Mouse (Mus musculus) spleen, adult 12 weeks (tissue): ENCODE data around the gene Peg3.
"Not testable (repeated sequence)": the region's sequence is repeated elsewhere in the genome, so short reads cannot be mapped to it uniquely, and the experiment has no call there.

ENCODE experiments used
- DNase-seq: peaks from one replicate; pipeline ENCODE4 v3.0.0; 2022; ENCODE audit warnings: low spot score

The Peg3 gene

DNA sequence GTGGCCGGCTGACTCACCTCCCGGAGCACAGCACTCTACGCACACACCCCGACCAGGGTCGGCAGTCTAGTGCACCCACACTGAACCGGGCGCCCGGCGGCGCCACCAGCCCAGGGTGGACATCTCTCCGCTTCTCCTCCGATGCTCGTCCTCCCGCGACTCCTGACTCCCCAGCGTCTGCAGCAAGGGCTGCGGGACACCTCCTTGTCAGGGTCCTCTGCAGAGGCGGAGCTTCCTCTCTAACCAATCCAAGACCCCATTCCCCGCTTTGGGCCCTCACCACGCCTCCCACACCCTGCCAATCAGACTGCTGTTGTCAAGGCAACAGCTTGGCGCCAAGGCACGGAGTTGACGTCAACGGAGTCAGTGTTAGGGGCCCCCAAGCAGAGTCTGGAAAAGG, at the start of gene Peg3, which contains the start of gene Usp29:
TSS of gene Peg3 (minus strand) at position 191 of the 400 bp plus-strand sequence.
TSS of gene Usp29 (plus strand) at position 338 of the 400 bp plus-strand sequence.
- no peak for DNase-seq

DNA sequence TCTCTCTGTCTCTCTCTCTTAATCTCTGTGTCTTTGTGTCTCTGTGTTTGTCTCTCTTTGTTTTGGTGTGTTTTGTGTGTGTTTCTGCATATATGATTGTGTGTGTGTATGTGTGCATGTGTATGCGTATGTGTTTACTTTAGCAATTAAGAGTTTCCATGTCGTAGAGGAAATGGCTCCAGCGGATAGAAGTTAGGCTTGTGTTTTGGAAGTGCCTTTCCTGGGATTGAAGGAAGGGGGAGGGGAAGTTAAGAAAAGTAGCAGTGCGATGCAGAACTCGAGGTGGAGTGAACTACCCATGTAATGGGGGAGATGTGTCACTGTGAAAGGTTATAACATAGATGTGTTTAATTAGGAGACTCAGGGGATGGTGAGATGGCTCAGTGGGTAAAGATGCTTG, 48.9 kb upstream of the Peg3 start:
- DNase-seq = no peak

GRCm38 (mm10) chr7:6777689-6778088, 47.5 kb upstream of the Peg3 start:
- no peak for DNase-seq

- no peak for DNase-seq
Observed at GRCm38 (mm10) chr7:6777107-6777506, 46.9 kb upstream of the Peg3 start.

DNA sequence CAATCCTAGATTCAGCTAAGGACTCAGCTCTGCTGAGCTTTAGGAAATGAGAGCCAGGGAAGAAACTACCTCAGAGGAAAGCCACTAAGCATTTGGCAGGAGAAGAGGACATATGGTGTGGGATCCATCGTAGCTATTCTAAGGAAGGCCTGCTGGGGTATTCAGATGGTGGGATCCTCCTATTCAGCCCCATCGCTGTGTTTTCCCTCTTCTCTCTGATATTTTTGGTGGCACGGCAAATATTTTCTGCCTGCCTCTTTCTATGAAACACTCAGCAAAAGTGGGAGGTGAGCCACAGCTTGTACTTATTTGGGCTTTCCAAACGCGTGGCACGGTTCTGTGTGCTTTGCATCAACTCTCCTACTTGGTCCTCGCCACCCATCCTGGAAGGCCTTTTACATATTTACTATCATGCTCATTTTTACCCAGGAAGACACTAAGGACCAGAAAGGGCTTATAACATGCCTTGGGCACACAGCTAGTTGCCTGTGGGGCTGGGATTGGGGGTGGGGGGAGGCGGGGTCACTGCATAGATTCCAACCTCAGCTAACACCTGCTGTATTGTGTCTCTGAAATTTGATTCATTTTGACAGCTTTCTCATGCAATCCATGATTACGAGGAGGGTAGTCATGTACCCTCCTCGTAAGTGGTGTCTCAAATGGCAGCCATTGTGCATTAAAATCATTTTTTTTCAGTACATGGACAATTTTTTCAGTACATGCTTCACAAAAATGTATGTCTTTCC, 46.3 kb upstream of the Peg3 start:
- no peak for DNase-seq

- DNase-seq = not testable (repeated sequence)
Observed at GRCm38 (mm10) chr7:6773865-6774413, 43.7 kb upstream of the Peg3 start.

DNA sequence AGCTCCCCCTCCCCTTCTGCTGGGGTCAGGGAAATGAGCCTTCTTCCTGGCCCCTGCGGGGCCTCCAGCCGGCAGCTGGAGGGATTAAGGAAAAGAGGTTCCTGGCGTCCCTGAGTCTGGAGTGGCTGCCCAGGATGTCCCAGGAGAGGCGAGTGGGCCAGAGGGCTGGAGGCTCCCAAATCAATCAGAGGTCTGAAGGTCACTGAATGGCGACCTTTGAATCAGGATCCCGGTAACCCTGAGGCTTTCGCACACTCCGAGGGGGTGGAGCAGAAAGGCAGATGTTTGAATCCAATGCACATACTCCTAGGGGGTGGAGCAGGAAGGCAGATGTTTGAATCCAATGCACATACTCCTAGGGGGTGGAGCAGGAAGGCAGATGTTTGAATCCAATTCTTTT, 40.1 kb upstream of the Peg3 start:
- DNase-seq = no peak

DNA sequence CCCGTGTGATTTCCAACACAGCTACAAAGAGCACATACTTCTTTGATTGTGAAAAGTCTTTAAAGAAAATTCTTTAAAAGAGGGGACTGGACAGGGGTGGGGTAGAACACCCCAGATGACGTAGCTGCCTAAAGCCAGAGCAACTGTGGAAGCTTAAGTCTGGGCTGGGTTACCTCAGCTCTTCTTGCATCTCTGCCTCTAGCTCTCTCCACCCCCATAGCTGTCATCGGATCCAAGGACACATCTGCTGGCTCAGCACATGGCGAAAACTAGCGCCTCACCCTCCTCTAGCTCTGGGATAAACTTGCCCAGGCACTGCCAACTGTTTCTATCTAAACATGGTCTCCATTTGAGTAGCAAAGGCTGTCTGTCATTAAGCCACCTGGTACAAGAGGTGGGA, 35.0 kb upstream of the Peg3 start:
- DNase-seq = no peak

GRCm38 (mm10) chr7:6760170-6760569, 29.9 kb upstream of the Peg3 start:
- no peak for DNase-seq

DNA sequence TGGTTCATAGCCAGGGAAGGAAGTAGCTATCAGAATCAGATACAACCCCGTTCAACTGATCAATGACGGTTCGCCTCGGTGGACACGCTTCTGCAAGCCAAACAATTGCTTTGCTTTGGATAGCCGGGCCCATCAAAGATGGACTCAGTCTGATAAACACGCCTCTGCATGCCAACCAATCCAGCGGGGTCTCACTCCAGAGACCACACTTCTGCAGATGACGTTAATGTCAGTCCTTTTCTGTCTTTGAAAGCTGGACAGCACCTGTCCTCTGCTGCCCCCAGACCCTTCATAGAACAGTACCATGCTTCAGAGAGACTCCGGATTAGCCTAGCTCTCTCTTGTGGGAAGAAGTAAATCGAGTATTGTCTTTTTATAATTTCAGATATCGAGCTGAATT, 29.5 kb upstream of the Peg3 start:
- no peak for DNase-seq

- no peak for DNase-seq
Observed at GRCm38 (mm10) chr7:6756777-6757291, 26.6 kb upstream of the Peg3 start.

DNA sequence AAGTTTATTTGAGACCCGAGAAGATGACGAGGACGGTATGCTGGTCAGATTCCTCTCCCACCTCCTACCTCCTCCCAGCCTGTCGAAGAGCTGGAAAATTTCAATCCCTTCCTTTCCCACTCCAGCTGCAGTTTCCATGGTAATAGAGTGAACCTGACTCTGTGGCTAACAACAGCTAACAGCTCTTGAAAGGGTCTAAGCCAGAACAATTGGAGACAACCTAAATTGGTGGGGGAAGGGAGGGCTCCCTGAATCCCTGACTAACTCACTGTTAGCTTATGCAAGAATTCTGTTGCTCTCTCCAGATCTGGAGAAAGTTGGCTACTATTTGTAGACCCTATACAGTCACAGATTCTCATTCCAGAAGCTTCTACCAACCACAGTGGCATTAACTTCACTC, 23.2 kb upstream of the Peg3 start:
- no peak for DNase-seq

GRCm38 (mm10) chr7:6749196-6749595, 19.0 kb upstream of the Peg3 start:
- DNase-seq = no peak

DNA sequence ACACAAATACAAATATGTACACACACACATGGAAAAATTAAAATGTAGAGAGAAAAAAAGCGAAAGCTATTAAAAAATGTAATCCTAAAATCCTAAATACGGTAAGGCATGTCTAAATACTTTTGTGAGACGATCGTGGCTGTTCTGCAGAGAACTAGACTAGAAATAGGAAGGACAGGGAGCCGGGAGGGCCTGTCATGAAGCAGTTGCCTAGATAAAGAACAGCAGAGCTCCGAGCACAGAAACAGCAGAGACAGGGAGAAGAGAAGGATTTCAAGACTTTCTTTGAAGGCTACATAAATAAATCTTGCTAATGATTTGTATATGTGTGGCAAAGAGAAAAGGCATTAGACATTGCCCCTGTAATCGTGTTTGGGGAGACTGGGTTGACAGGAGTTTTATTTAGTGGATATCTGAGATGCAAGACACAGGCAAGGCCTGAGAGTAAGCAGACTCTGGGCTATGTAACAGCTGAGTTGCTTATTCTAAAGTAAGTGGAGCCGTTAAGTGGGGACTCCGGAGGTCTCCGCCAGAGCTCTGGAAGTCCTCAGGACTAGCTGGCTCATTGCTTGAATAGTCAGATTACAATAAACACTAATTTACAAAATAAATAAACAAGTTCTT, 14.2 kb upstream of the Peg3 start:
- no peak for DNase-seq

DNA sequence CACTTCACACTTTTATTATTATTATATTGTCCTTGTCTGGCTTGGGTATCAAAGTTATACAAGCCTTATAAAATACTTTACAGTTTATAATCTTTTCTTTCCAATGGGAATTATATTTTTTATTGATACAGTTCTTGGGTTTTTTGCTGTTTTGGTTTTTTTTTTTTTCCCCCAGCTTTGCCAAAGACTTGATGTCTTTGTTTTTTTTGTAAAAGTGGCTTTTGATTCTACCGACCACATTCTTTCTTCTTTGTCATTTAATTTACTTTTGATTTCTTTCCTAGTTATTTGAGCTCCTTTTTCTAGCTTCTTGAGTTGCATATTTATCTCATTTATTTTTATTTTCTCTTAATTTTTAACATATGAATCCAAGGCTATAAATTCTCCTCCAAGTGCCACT, 5.8 kb upstream of the Peg3 start:
- no peak for DNase-seq

- DNase-seq = no peak
Observed at GRCm38 (mm10) chr7:6731930-6732329, 1.7 kb upstream of the Peg3 start.

- DNase-seq = no peak
Observed at GRCm38 (mm10) chr7:6731373-6731772, 1.1 kb upstream of the Peg3 start.

DNA sequence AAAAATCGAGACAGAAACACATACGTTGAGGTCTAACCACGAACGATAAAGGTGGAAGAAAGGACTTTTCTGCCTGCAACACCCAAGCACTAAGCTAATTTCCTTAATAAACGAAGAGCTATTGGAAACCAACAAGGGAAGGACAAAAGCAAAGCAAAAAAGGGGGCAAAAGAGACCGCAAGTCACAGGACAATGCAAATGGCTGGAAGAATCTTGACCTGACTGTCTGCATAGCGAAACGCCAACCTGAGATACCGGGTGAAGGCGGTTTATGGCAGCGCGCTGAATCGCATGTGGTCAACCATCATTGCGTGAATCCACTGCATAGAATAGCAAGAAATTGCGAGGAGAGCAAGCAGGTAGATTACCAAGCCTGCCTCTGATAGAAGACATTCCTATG, 570 bp upstream of the Peg3 start:
- DNase-seq = no peak

DNA sequence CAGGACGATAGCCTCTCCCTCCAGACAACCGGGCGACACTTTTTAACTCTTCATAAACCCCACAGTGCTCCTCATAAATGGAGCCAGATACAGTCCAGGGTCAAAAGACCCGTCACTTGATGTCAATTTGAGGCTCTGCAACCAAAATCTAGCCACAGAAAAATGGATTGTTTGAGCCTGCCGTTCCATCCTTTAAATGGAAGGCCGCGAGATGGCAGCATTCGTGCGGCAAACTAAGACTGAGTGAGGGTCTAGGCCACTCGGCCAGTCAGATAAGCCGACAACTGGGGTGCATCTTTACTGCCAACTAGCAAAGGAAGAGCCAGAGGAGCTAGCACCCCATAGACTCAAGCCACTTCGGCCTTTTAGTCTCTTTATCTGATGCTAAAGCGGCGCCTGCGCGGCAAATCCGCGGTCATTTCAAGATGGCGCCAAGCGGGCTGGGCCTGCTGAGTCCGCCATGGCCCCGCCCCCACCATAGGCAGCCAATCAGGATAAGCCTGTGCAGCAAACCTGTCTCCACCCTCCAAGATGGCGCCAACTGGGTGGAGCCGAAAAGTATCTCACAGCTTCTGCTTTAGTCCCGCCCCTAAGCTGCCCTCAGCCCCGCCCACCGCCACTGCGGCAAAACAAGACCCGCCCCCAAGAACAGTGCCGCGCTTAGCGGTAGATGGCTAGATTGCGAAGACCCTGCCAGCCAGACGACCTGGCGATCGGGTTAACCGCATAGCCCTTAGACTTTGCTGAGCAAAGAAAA, 992 bp downstream of the Peg3 start:
- DNase-seq = no peak

DNA sequence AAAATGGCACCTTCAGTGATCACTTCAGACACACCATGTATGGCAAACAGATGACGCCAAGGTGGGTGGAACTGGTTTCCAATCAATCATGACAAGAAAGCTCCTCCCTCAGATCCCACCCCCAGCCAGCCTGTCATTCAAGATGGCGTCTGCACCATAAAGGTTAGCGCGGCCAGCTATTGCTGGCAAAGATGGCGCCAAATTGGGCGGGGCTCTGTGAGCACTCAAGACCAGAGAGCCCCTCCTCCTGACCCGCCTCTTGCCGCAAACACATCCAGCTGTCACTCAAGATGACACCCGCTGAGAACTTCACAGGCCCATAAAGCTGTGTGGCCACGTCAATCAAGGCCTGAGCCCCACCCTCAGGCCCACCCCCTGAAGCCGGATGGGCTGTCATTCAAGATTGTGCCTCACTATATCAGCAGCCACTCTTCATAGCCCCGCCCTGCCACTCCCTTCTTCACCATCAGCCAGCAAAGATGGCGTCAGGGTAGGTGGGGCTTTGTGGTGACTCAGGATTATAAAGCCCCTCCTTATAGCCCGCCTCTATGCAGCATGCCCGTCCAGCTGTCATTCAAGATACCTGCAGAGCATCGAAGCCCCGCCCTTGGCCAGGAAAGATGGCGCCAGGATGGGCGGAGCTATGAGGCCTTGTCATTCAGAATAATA, 1.8 kb downstream of the Peg3 start:
- no peak for DNase-seq

DNA sequence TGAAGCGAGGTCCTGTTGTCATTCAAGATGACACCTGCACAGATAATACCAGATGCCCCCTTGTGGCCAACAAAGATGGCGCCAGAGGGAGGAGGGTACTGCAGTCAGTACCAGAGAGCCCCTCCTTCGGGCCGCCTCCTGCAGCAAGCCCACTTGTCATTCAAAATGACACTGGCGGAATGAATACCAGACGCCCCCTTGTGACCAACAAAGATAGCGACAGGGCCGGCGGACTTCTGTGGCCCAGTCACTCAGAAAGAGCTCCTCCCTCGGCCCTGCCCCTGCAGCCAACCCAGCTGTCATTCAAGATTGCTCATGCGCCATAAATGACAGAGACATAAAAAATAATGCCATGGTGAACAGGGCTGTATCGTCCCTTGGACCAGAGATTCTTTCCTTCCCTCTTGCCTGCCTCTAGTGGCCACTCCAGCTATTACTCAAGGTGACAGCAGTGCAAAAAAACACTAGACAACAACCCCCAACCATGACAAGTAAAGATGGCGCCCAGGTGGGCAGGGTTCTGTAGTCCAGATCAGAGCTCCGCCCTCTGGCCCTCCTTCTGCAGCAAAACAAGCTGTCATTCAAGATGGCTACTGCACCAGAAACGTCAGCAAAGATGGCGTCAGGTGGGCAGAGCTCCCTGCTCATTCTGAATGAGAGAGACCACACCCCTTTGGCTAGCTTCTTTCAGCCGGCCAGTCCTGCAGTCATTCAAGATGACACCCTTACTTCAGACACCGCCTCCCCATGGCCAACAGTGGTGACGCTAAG, 2.7 kb downstream of the Peg3 start:
- DNase-seq = no peak
